Mouse (Mus musculus) heart, adult 2 months (tissue): ENCODE measurements around the gene Arpc2.

Experiments
- CTCF ChIP-seq: fragments of 200-600 bp; IDR thresholded peaks from 2 replicates; pipeline ENCODE4 v1.8.1; 2022; ENCODE audit warnings: antibody characterized with exemption, mild to moderate bottlenecking, moderate library complexity
- EP300 ChIP-seq: fragments of 200-500 bp; IDR thresholded peaks from 2 replicates; pipeline ENCODE4 v1.6.1; 2011; ENCODE audit warnings: low read depth, low read length, control low read depth; ENCODE audit not compliant: insufficient read depth
- POLR2A ChIP-seq: fragments of 200-500 bp; IDR thresholded peaks from 2 replicates; pipeline ENCODE4 v1.6.1; 2011; ENCODE audit warnings: mild to moderate bottlenecking, low read depth, low read length, control low read depth; ENCODE audit not compliant: insufficient read depth

DNA sequence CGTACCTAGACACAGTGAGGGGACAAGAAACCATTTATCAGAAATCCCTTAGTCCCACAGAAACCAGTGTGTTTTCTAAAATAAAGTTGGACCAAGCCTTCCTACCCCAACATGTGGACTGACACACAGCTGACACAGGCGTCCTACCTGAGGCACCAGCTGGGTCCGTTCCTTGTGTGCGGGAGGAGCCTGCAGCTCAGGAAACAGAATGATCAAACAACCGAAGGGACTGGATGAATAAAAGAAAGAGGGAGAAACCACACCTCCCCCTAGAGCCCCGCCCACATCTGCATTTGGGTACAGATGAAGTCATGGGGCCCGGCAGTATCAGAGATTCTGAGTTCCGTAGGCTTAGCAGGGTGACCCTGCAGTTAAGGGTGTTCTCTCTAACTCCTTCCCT, 41.4 kb upstream of the Arpc2 start, which contains the start of gene Cxcr1:
- TF ChIP-seq CTCF: no peak
- no peak for TF ChIP-seq POLR2A
- no peak for TF ChIP-seq EP300
